Mouse (Mus musculus): ENCODE results near the gene Unc119. TPM values are rescaled to one million over a fixed set of nuclear protein-coding genes. Genes with fewer than 3 reads are reported as not detected.

Gene Unc119
- polyA plus RNA-seq, 2 experiments: 55.7 to 114 TPM

GRCm38 (mm10) chr11:78382701-78383100 is 39.4 kb downstream of the Unc119 start:
- Histone ChIP-seq H3K27ac (replicated peaks; ENCODE audit: low read depth, low read length) (no peak overlapping the region), H3K27me3 (ENCODE audit: control insufficient read depth, insufficient read depth, low read length) (no peaks in the 10 kb centered on the region), H3K9ac (ENCODE audit: low read depth, low read length, severe bottlenecking) (no peak overlapping the region), H3K9me3 (ENCODE audit: control insufficient read depth, low read length) (no peaks in the 10 kb centered on the region), H3K4me1 (ENCODE audit: control insufficient read depth, insufficient read depth, low read length) (0 out of 2 replicates have a peak, but pooled peaks cover 2% of the 10 kb centered on the region), H3K4me2 (replicated peaks; ENCODE audit: low read depth, low read length, severe bottlenecking) (no peak overlapping the region), H3K36me3 (ENCODE audit: control insufficient read depth, insufficient read depth, low read length) (no peaks in the 10 kb centered on the region), H3K4me3 (replicated peaks; ENCODE audit: low read length) (no peak overlapping the region)
- 32% methylated on average over 5 of the region's 5 CpGs for WGBS
- DNase-seq (ENCODE audit: low spot score): no peak
- TF ChIP-seq POLR2A (IDR thresholded peaks at IDR 0.05; ENCODE audit: borderline replicate concordance, extremely low read depth, insufficient read depth, insufficient read length): no peak
- no peak for ATAC-seq (ENCODE audit: low FRiP score, low read depth)

DNA sequence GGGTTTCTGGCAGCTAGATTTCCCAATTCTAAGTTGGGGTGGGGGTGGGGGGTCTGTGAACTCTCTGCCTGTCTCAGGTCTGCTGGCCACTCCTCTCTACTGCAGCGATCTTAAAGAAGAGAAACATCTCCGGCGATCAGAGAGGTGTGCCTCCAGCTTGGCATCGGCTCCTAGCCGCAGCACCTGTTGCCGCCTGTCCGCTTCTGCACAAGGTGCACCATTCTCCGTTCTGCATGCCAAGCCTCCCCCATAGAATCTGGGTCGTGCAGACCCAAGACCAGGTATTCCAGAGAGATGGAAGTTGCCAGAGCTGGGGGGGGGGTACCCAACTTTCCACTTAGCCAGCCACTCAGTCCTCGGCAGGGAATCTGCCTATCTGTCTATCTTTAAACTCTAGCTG is 42.5 kb downstream of the Unc119 start:
- Histone ChIP-seq H3K9ac (ENCODE audit: low read depth, low read length, severe bottlenecking) (no peak overlapping the region), H3K4me2 (replicated peaks; ENCODE audit: low read depth, low read length, severe bottlenecking) (no peak overlapping the region), H3K36me3 (ENCODE audit: control insufficient read depth, insufficient read depth, low read length) (no peaks in the 10 kb centered on the region), H3K4me1 (ENCODE audit: control insufficient read depth, insufficient read depth, low read length) (no peaks in the 10 kb centered on the region), H3K4me3 (replicated peaks; ENCODE audit: low read length) (no peak overlapping the region), H3K27me3 (ENCODE audit: control insufficient read depth, insufficient read depth, low read length) (no peaks in the 10 kb centered on the region), H3K27ac (replicated peaks; ENCODE audit: low read depth, low read length) (no peak overlapping the region), H3K9me3 (ENCODE audit: control insufficient read depth, low read length) (no peaks in the 10 kb centered on the region)
- WGBS: 74% methylated on average over 10 of the region's 10 CpGs
- DNase-seq (ENCODE audit: low spot score) (no peak), ATAC-seq (ENCODE audit: low FRiP score, low read depth) (no peak)
- TF ChIP-seq POLR2A (IDR thresholded peaks at IDR 0.05; ENCODE audit: borderline replicate concordance, extremely low read depth, insufficient read depth, insufficient read length): no peak

DNA sequence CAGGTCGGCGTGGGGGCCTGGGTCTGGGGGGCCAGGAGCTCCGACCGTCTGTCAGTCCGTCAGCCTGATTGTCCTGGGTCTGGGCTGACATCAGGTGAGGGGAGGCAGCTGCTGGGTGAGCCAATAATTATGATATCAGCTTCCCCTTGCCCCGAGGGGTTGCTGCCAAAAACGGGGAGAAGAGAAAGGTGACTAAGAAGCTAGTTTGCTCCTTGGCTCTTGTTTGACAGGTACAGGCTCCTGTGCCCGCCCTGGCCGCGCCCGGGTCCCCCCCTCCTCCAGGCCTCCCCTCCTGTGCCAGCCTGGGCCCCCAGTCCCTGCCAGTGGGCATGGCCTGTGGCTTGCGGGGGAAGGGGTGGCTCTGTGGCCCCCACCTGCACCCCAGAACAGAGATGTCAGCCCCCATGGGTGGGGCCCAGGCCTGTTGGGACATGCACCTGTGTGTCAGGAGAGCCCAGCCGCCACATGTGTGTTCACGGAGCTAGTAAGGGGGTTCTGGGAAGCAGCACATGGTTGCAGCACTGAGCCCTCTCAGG is 43.3 kb downstream of the Unc119 start, which contains the start of gene Foxn1:
Gene Foxn1 (minus strand): TSS at position 51 of the 536 bp plus-strand sequence.
- DNase-seq (ENCODE audit: low spot score) (no peak), ATAC-seq (ENCODE audit: low FRiP score, low read depth) (no peak)
- no peak for TF ChIP-seq POLR2A (IDR thresholded peaks at IDR 0.05; ENCODE audit: borderline replicate concordance, extremely low read depth, insufficient read depth, insufficient read length)
- WGBS: 69% methylated on average over 12 of the region's 14 CpGs
- no peaks in the 10 kb centered on the region for H3K27me3 ChIP-seq (ENCODE audit: control insufficient read depth, insufficient read depth, low read length)
- no peak within 1 kb of the TSS for H3K4me2 ChIP-seq (replicated peaks; ENCODE audit: low read depth, low read length, severe bottlenecking)
- no peak within 1 kb of the TSS for H3K9ac ChIP-seq (ENCODE audit: low read depth, low read length, severe bottlenecking)
- H3K9me3 ChIP-seq (ENCODE audit: control insufficient read depth, low read length): no peaks in the 10 kb centered on the region
- H3K4me1 ChIP-seq (ENCODE audit: control insufficient read depth, insufficient read depth, low read length): no peaks in the 10 kb centered on the region
- no peaks in the 10 kb centered on the region for H3K36me3 ChIP-seq (ENCODE audit: control insufficient read depth, insufficient read depth, low read length)
- no peak within 1 kb of the TSS for H3K4me3 ChIP-seq (replicated peaks; ENCODE audit: low read length)
- H3K27ac ChIP-seq (replicated peaks; ENCODE audit: low read depth, low read length): no peak within 1 kb of the TSS

DNA sequence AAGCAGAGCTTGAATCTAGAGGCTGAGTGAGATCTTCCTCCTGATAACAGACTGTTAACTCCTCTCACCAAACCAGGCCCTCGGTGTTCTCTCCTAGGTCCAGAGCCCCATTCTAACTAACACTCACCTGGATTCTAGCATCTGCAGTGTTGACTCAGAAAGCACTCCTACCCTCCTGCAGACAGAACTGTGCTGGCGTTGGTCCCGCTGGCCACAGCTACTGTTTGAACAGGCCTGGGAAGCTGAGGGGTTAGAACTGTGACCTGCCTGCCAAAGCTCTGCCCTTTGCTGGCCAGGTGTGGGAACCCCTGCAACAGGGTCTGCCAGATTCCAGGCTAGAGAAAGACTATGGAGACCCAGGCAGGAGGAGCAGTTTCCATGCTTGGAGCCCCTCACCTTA is 49.4 kb downstream of the Unc119 start:
- ATAC-seq (ENCODE audit: low FRiP score, low read depth) (no peak), DNase-seq (ENCODE audit: low spot score) (no peak)
- no peaks in the 10 kb centered on the region for H3K36me3 ChIP-seq (ENCODE audit: control insufficient read depth, insufficient read depth, low read length)
- H3K27me3 ChIP-seq (ENCODE audit: control insufficient read depth, insufficient read depth, low read length): no peaks in the 10 kb centered on the region
- no peak overlapping the region for H3K9ac ChIP-seq (ENCODE audit: low read depth, low read length, severe bottlenecking)
- no peaks in the 10 kb centered on the region for H3K9me3 ChIP-seq (ENCODE audit: control insufficient read depth, low read length)
- WGBS: 74% methylated on average over 3 of the region's 3 CpGs
- TF ChIP-seq POLR2A (IDR thresholded peaks at IDR 0.05; ENCODE audit: borderline replicate concordance, extremely low read depth, insufficient read depth, insufficient read length): no peak
- no peaks in the 10 kb centered on the region; the same call in 1 of the 2 replicates for H3K4me1 ChIP-seq (ENCODE audit: control insufficient read depth, insufficient read depth, low read length)
- H3K27ac ChIP-seq (replicated peaks; ENCODE audit: low read depth, low read length): no peak overlapping the region
- H3K4me3 ChIP-seq (replicated peaks; ENCODE audit: low read length): no peak overlapping the region
- no peak overlapping the region for H3K4me2 ChIP-seq (replicated peaks; ENCODE audit: low read depth, low read length, severe bottlenecking)

DNA sequence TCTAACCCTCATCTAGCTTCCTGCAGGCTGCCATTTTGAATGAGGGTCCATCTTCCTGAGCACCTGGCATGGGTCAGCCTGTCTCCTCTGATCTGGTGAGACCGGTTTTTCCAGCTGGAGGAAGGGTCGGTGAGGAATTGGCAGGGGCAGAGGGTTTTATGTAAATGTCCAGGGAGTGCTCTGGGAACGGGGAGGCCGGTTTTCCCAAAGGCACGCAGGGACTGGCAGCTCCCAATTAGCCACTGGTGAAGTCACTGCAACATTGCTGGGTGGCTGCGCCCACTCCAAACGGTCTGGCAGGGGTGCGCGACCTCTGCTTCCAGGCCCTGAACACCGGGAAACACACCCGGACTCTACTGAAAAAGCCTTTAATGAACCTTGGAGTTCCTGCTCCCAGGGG is 53.7 kb downstream of the Unc119 start:
- Histone ChIP-seq H3K4me3 (replicated peaks; ENCODE audit: low read length) (0 out of 2 replicates have a peak overlapping the region, but pooled peaks have one; percentile 16), H3K4me2 (replicated peaks; ENCODE audit: low read depth, low read length, severe bottlenecking) (peak overlapping the region; percentile 43), H3K9me3 (ENCODE audit: control insufficient read depth, low read length) (no peaks in the 10 kb centered on the region), H3K4me1 (ENCODE audit: control insufficient read depth, insufficient read depth, low read length) (no peaks in the 10 kb centered on the region; the same call in 1 of the 2 replicates), H3K9ac (ENCODE audit: low read depth, low read length, severe bottlenecking) (no peak overlapping the region), H3K36me3 (ENCODE audit: control insufficient read depth, insufficient read depth, low read length) (no peaks in the 10 kb centered on the region), H3K27ac (replicated peaks; ENCODE audit: low read depth, low read length) (no peak overlapping the region), H3K27me3 (ENCODE audit: control insufficient read depth, insufficient read depth, low read length) (no peaks in the 10 kb centered on the region)
- no peak for TF ChIP-seq POLR2A (IDR thresholded peaks at IDR 0.05; ENCODE audit: borderline replicate concordance, extremely low read depth, insufficient read depth, insufficient read length)
- 35% methylated on average over 11 of the region's 11 CpGs for WGBS
- ATAC-seq (ENCODE audit: low FRiP score, low read depth) (no peak), DNase-seq (ENCODE audit: low spot score) (no peak)

Data from limb, embryonic 14.5 days (tissue).